In the genomic region with DNA sequence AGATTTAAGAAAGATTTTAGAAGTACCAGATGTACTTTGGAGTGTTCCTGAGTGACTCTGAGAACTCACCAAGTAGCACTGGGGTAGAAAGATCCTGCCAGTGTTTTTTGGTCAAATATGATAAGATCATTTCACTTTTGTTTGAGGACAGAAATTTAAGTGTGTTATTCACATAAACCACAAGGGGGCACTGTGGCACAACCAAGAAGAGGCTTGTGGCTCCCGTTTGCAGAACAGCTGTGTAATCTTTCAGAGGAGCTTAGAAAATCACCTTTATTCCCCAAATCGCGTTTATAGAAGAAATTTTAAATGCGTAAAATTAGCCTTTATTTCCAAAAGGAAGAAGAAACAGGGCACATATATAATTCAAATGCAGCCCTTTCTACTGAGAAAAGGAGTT, we compare ENCODE assay signal across 9 mouse cellular contexts.
DNase-seq lines count a peak whose midpoint lies in the region; ATAC-seq and TF ChIP-seq lines count a peak whose summit lies in the region.
"Had no signal": no experiment of that assay in that cellular context is flagged by ENCODE, and none has a peak within 500 bp of the region (broad histone marks: within the 10 kb centered on the region; RNA-seq: fewer than 3 reads in every experiment).

No protein-coding gene starts in this region.

- H3K4me3 ChIP-seq in embryonic facial prominence, embryonic 14.5 days (ENCODE audit: low read depth, low read length) = no peak overlapping the region
- no peak overlapping the region for H3K4me3 ChIP-seq in liver, postnatal 0 days (ENCODE audit: low read depth, low read length)
- no peak overlapping the region for H3K4me3 ChIP-seq in stomach, postnatal 0 days (ENCODE audit: low read depth, low read length)
- H3K4me3 ChIP-seq: neural tube, embryonic 13.5 days had no signal

- H3K4me1 ChIP-seq in embryonic facial prominence, embryonic 14.5 days (ENCODE audit: control insufficient read depth, insufficient read depth, low read length) = no peaks in the 10 kb centered on the region
- H3K4me1 ChIP-seq in liver, postnatal 0 days (ENCODE audit: insufficient read depth) = no peaks in the 10 kb centered on the region
- no peaks in the 10 kb centered on the region for H3K4me1 ChIP-seq in stomach, postnatal 0 days (replicated peaks; ENCODE audit: control insufficient read depth, insufficient read depth)

- no peaks in the 10 kb centered on the region for H3K9me3 ChIP-seq in embryonic facial prominence, embryonic 14.5 days (ENCODE audit: control insufficient read depth, low read length)
- H3K9me3 ChIP-seq in liver, postnatal 0 days (ENCODE audit: low read length) = no peaks in the 10 kb centered on the region
- no peaks in the 10 kb centered on the region for H3K9me3 ChIP-seq in stomach, postnatal 0 days (ENCODE audit: control insufficient read depth, low read length)
- H3K9me3 ChIP-seq: neural tube, embryonic 13.5 days had no signal

- no peak overlapping the region for H3K27ac ChIP-seq in embryonic facial prominence, embryonic 14.5 days (replicated peaks; ENCODE audit: low read depth, low read length)
- no peak overlapping the region for H3K27ac ChIP-seq in liver, postnatal 0 days (ENCODE audit: low read depth)
- no peak overlapping the region for H3K27ac ChIP-seq in stomach, postnatal 0 days (replicated peaks)
- H3K27ac ChIP-seq: neural tube, embryonic 13.5 days had no signal

- no peak overlapping the region for H3K4me2 ChIP-seq in embryonic facial prominence, embryonic 14.5 days (ENCODE audit: low read depth, low read length)
- H3K4me2 ChIP-seq in liver, postnatal 0 days (ENCODE audit: low read depth, low read length) = no peak overlapping the region
- no peak overlapping the region for H3K4me2 ChIP-seq in stomach, postnatal 0 days (replicated peaks; ENCODE audit: low read depth)
- H3K4me2 ChIP-seq: neural tube, embryonic 13.5 days had no signal

- no peak for ATAC-seq in embryonic facial prominence, embryonic 14.5 days (ENCODE audit: low read depth)
- ATAC-seq in liver, postnatal 0 days = no peak
- ATAC-seq in stomach, postnatal 0 days (ENCODE audit: low FRiP score, low TSS enrichment) = no peak

- no peak for TF ChIP-seq EP300 in liver, postnatal 0 days (IDR thresholded peaks at IDR 0.05; ENCODE audit: low read depth)
- no peak for TF ChIP-seq EP300 in stomach, postnatal 0 days (optimal IDR thresholded peaks at IDR 0.05)

- no peaks in the 10 kb centered on the region for H3K36me3 ChIP-seq in embryonic facial prominence, embryonic 14.5 days (ENCODE audit: control insufficient read depth, insufficient read depth, low read length)
- no peaks in the 10 kb centered on the region for H3K36me3 ChIP-seq in liver, postnatal 0 days (replicated peaks; ENCODE audit: insufficient read depth, low read length)
- H3K36me3 ChIP-seq in stomach, postnatal 0 days (ENCODE audit: control insufficient read depth, insufficient read depth, low read length) = no peaks in the 10 kb centered on the region
- H3K36me3 ChIP-seq: neural tube, embryonic 13.5 days had no signal

- H3K9ac ChIP-seq in embryonic facial prominence, embryonic 14.5 days (ENCODE audit: low read depth, low read length) = no peak overlapping the region
- no peak overlapping the region for H3K9ac ChIP-seq in liver, postnatal 0 days (replicated peaks)
- no peak overlapping the region for H3K9ac ChIP-seq in stomach, postnatal 0 days (ENCODE audit: low read length)
- H3K9ac ChIP-seq: neural tube, embryonic 13.5 days had no signal

- peak; percentile 42 for DNase-seq in adrenal gland, adult 2 months
- DNase-seq in adrenal gland, adult 8-10 months = no peak
- peak; percentile 38 for DNase-seq in kidney, postnatal 14 days
- no peak for DNase-seq in kidney, adult 11 months
- peak; percentile 84 for DNase-seq in adipocyte (ENCODE audit: low spot score)
- peak; percentile 89 for DNase-seq in embryonic facial prominence, embryonic 14.5 days (ENCODE audit: low spot score)
- peak; percentile 26 for DNase-seq in liver, postnatal 0 days
- DNase-seq in stomach, postnatal 0 days (ENCODE audit: low spot score) = no peak

- H3K27me3 ChIP-seq in embryonic facial prominence, embryonic 14.5 days (replicated peaks; ENCODE audit: control insufficient read depth, insufficient read depth, low read length) = peaks cover 7% of the 10 kb centered on the region
- H3K27me3 ChIP-seq in liver, postnatal 0 days (ENCODE audit: insufficient read depth, low read length) = no peaks in the 10 kb centered on the region
- no peaks in the 10 kb centered on the region for H3K27me3 ChIP-seq in stomach, postnatal 0 days (ENCODE audit: control insufficient read depth, insufficient read depth, low read length)

- TF ChIP-seq CTCF in liver, postnatal 0 days (IDR thresholded peaks at IDR 0.05; ENCODE audit: low read depth) = peak; percentile 82
- peak; percentile 88 for TF ChIP-seq CTCF in stomach, postnatal 0 days (IDR thresholded peaks at IDR 0.05; ENCODE audit: low read depth)

- 3% methylated on average over 4 of the region's 4 CpGs for WGBS in embryonic facial prominence, embryonic 14.5 days
- 7% methylated on average over 4 of the region's 4 CpGs for WGBS in liver, postnatal 0 days (ENCODE audit: insufficient replicate concordance)
- WGBS in stomach, postnatal 0 days = 5% methylated on average over 4 of the region's 4 CpGs

Comparison
In these comparisons a context has a peak if more than half of its experiments do, and no peak if none do; other contexts are left out.
1. DNase-seq: peak in adrenal gland, adult 2 months (single experiment), kidney, postnatal 14 days (single experiment), adipocyte (single experiment), embryonic facial prominence, embryonic 14.5 days (single experiment) and liver, postnatal 0 days (single experiment); none in adrenal gland, adult 8-10 months (single experiment), kidney, adult 11 months (single experiment) and stomach, postnatal 0 days (single experiment).